Mouse (Mus musculus) bone marrow macrophage, adult 2 months (primary cell): ENCODE data around the gene Khnyn.

Source experiments
- CTCF ChIP-seq: IDR thresholded peaks from 2 replicates; pipeline ENCODE4 v1.5.1; 2012; ENCODE audit warnings: low read depth, mild to moderate bottlenecking, low read length, moderate library complexity
- POLR2A ChIP-seq: IDR thresholded peaks from 2 replicates; pipeline ENCODE4 v1.6.1; 2012; ENCODE audit warnings: mild to moderate bottlenecking, low read depth, low read length, borderline replicate concordance

- TF ChIP-seq CTCF: no peak
- no peak for TF ChIP-seq POLR2A
Observed at GRCm38 (mm10) chr14:55944575-55944974, 59.8 kb downstream of the Khnyn start, which contains the start of gene Cma1.
